Mouse (Mus musculus) neural tube, embryonic 11.5 days (tissue): ENCODE data around the gene Fcgr2b. TPM values are rescaled to one million over a fixed set of nuclear protein-coding genes. Genes with fewer than 3 reads are reported as not detected.
"Not testable (repeated sequence)": the region's sequence is repeated elsewhere in the genome, so short reads cannot be mapped to it uniquely, and the experiment has no call there.

ENCODE experiments used
- ATAC-seq: fragments of 200-750 bp; cut with Nextera tagmentation; 2 replicates; pipeline ENCODE4 v1.8.0; 2017; ENCODE audit warnings: moderate number of reproducible peaks, mild to moderate bottlenecking, moderate TSS enrichment, moderate library complexity; ENCODE audit not compliant: insufficient read depth, low FRiP score, low TSS enrichment
- DNase-seq: peaks from one replicate; pipeline ENCODE4 v3.0.0-alpha.2; 2015; ENCODE audit warnings: low spot score
- H3K27ac ChIP-seq: fragments of 300-500 bp; sonication (generic); 2 replicates; pipeline ENCODE4 v1.5.1; 2014; ENCODE audit warnings: low read depth, mild to moderate bottlenecking, low read length
- H3K27me3 ChIP-seq: fragments of 300-500 bp; sonication (generic); 2 replicates; pipeline ENCODE4 v1.6.1; 2014; ENCODE audit warnings: mild to moderate bottlenecking, low read length, mixed read lengths; ENCODE audit not compliant: control insufficient read depth, insufficient read depth
- H3K36me3 ChIP-seq: fragments of 300-500 bp; sonication (generic); 2 replicates; pipeline ENCODE4 v1.6.1; 2014; ENCODE audit warnings: mild to moderate bottlenecking, low read length, moderate library complexity, mixed read lengths; ENCODE audit not compliant: control insufficient read depth, insufficient read depth
- H3K4me1 ChIP-seq: fragments of 300-500 bp; sonication (generic); 2 replicates; pipeline ENCODE4 v1.6.1; 2014; ENCODE audit warnings: low read length, mixed read lengths; ENCODE audit not compliant: control insufficient read depth, insufficient read depth
- H3K4me2 ChIP-seq: fragments of 300-500 bp; sonication (generic); 2 replicates; pipeline ENCODE4 v1.6.1; 2014; ENCODE audit warnings: low read depth, mild to moderate bottlenecking, moderate library complexity
- H3K4me3 ChIP-seq: fragments of 300-500 bp; sonication (generic); 2 replicates; pipeline ENCODE4 v1.5.1; 2014; ENCODE audit warnings: low read depth, low read length
- H3K9ac ChIP-seq: fragments of 300-500 bp; sonication (generic); 2 replicates; pipeline ENCODE4 v1.6.1; 2014; ENCODE audit warnings: mild to moderate bottlenecking, low read length
- H3K9me3 ChIP-seq: fragments of 300-500 bp; sonication (generic); 2 replicates; pipeline ENCODE4 v1.6.1; 2016; ENCODE audit warnings: low read length; ENCODE audit not compliant: control insufficient read depth
- WGBS: fragments of 180-500 bp; shearing (Covaris S2); extraction: QIAGEN DNeasy Blood & Tissue Kit; methylation state at CpG from one replicate; pipeline ENCODE4 v1.1.7; 2014; 5-methylcytosine and 5-hydroxymethylcytosine counted together
- polyA plus RNA-seq: library from polyadenylated mRNA; unstranded; fragments of >200 nt; fragmentation: Nextera tagmentation; extraction: Ambion mirVana; gene quantifications from 2 replicates; pipeline ENCODE4 v1.2.1, GENCODE M21; 2014

The Fcgr2b gene
- polyA plus RNA-seq, 1 experiment from 2014 or later: not detected

DNA sequence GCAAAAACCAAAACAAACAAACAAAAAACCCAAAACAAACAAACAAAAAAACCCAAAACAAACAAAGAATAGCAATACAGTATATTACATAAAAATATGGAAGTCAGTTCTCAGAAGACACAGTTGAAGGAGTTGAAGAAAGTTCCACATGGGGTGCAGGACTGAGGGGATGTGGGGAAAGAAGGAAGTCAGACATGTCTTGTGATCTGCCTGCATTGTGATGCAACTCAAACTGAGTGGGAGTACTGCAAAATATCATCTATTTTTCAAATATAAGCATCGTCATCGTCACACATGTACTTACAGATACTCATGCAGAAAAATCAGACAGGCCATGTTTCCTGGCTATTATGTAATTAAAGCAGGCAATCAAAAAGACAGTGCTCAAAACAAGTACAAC, 23.2 kb downstream of the Fcgr2b start:
- WGBS: 95% methylated on average over 2 of the region's 2 CpGs
- no peaks in the 10 kb centered on the region for H3K36me3 ChIP-seq
- H3K27me3 ChIP-seq: no peaks in the 10 kb centered on the region

DNA sequence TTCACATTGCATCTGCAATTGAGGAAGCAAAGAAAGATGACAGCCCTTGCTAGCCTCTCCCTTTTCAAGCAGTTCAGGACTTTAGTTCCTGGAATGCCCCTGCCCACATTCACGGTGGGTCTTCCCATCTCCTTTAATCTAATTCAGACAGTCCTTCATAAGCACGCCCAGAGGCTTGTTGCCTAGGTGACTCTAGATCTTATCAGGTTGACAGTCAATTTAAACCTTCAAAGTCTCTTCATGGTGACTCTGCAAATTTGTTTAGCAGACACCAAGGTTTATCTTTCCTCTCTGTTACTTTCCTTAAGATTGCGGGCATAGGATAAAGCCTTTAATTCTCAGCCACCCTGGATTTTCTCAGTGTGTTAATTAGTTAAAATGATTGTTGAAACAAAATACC, 25.6 kb downstream of the Fcgr2b start:
- no peak overlapping the region for H3K9ac ChIP-seq
- DNase-seq (no peak), ATAC-seq (no peak)
- no peaks in the 10 kb centered on the region for H3K36me3 ChIP-seq
- no peaks in the 10 kb centered on the region for H3K9me3 ChIP-seq
- H3K27ac ChIP-seq: no peak overlapping the region
- 74% methylated on average over 3 of the region's 3 CpGs for WGBS
- no peak overlapping the region for H3K4me3 ChIP-seq
- H3K27me3 ChIP-seq: no peaks in the 10 kb centered on the region
- H3K4me1 ChIP-seq: no peaks in the 10 kb centered on the region
- H3K4me2 ChIP-seq: no peak overlapping the region

More for the DNA sequence above, 23.2 kb downstream of the Fcgr2b start:
- Histone ChIP-seq H3K4me2 (no peak overlapping the region), H3K9ac (no peak overlapping the region), H3K27ac (no peak overlapping the region), H3K4me3 (no peak overlapping the region), H3K9me3 (no peaks in the 10 kb centered on the region), H3K4me1 (no peaks in the 10 kb centered on the region)
- ATAC-seq: no peak
- no peak for DNase-seq

DNA sequence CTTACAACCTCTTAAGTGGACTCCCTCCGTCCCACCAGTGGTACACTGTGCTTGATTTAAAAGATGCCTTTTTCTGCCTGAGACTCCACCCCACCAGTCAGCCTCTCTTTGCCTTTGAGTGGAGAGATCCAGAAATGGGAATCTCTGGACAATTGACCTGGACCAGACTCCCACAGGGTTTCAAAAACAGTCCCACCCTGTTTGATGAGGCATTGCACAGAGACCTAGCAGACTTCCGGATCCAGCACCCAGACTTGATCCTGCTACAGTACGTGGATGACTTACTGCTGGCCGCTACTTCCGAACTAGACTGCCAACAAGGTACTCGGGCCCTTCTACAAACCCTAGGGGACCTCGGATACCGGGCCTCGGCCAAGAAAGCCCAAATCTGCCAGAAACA, 31.4 kb downstream of the Fcgr2b start:
- not testable (repeated sequence) for ATAC-seq, H3K27ac ChIP-seq, H3K27me3 ChIP-seq

DNA sequence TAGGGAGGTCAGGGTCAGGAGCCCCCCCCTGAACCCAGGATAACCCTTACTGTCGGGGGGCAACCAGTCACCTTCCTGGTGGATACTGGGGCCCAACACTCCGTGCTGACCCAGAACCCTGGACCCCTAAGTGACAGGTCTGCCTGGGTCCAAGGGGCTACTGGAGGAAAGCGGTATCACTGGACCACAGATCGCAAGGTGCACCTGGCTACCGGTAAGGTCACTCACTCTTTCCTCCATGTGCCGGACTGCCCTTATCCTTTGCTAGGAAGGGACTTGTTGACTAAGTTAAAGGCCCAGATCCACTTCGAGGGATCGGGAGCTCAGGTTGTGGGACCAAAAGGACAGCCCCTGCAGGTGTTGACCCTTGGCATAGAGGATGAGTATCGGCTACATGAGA, 32.2 kb downstream of the Fcgr2b start:
- WGBS: 89% methylated on average over 9 of the region's 9 CpGs
- H3K9ac ChIP-seq, H3K4me1 ChIP-seq, H3K27me3 ChIP-seq, H3K9me3 ChIP-seq, H3K4me3 ChIP-seq, DNase-seq, ATAC-seq, H3K36me3 ChIP-seq, H3K4me2 ChIP-seq, H3K27ac ChIP-seq: not testable (repeated sequence)

More for the DNA sequence above, 31.4 kb downstream of the Fcgr2b start:
- not testable (repeated sequence) for DNase-seq, H3K9me3 ChIP-seq, H3K4me2 ChIP-seq, H3K4me3 ChIP-seq, H3K9ac ChIP-seq, H3K4me1 ChIP-seq, H3K36me3 ChIP-seq
- 80% methylated on average over 3 of the region's 9 CpGs for WGBS

DNA sequence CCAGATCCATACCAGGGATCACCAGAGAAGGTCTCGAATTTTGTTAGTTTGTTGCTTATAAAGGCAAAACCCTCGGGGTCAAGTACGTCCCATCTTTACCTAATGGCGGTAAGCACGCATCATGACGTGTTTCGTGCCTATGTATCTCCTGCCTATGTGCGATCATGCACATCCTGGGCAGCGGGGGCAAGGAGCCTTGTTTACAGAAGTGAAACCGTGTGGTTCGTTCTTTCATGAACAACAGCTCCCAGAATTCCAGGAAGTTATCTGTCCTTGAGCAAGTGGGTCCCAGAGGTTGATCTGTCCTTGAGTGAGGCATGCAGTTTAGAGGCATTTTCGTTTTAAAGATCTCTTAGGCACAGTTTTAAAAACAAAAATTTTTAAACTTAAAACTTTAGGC, 37.1 kb downstream of the Fcgr2b start:
- Histone ChIP-seq H3K4me2 (no peak overlapping the region), H3K4me3 (no peak overlapping the region), H3K27me3 (no peaks in the 10 kb centered on the region), H3K27ac (no peak overlapping the region), H3K4me1 (no peaks in the 10 kb centered on the region), H3K36me3 (no peaks in the 10 kb centered on the region), H3K9ac (no peak overlapping the region), H3K9me3 (no peaks in the 10 kb centered on the region)
- no peak for ATAC-seq
- 91% methylated on average over 12 of the region's 12 CpGs for WGBS
- no peak for DNase-seq

DNA sequence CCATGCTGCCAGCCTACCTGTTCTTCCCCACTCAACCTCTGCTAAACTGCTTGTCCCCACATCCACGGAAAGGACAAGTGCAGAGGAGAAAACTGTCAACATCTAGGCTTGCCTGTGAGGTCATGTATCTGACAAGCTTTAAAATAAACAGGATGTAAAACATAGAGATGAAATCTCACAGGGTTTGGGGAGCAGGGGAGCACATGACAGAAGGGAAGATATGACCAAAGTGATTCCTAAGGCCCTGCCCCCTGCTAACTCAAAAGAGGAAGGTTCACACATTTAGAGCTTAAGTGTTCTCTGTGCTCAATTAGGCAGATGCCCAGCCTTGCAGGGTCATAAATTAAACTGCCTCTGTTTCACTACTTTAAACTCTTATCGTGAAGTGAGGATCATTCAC, 42.0 kb downstream of the Fcgr2b start:
- Histone ChIP-seq H3K36me3 (no peaks in the 10 kb centered on the region), H3K27ac (no peak overlapping the region), H3K4me1 (no peaks in the 10 kb centered on the region), H3K4me2 (no peak overlapping the region), H3K4me3 (no peak overlapping the region), H3K27me3 (no peaks in the 10 kb centered on the region), H3K9me3 (no peaks in the 10 kb centered on the region), H3K9ac (no peak overlapping the region)
- DNase-seq: no peak
- no peak for ATAC-seq
- 62% methylated on average over 2 of the region's 2 CpGs for WGBS

DNA sequence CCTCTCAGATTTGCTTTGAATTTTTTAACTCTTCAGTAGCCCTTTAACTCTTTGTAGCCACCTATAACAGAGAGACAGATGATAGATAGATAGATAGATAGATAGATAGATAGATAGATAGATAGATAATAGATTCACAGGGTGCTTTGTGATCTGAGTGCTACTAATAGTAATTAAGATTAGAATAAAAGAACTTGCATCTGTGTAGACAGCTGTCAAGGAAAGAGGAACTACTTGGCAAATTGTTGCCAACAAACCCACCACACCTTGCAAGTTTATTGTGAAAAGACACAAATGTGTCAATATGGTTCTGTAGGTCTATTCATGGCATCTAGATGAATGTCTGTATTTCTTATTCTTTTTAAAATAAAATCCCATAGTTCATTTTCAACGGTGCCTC, 42.4 kb downstream of the Fcgr2b start:
- H3K27ac ChIP-seq: no peak overlapping the region
- H3K4me3 ChIP-seq: no peak overlapping the region
- H3K27me3 ChIP-seq: no peaks in the 10 kb centered on the region
- no peak for ATAC-seq
- no peak for DNase-seq
- H3K36me3 ChIP-seq: no peaks in the 10 kb centered on the region
- no peak overlapping the region for H3K9ac ChIP-seq
- H3K4me1 ChIP-seq: no peaks in the 10 kb centered on the region
- WGBS: 86% methylated on average over 1 of the region's 1 CpGs
- no peaks in the 10 kb centered on the region for H3K9me3 ChIP-seq
- no peak overlapping the region for H3K4me2 ChIP-seq

DNA sequence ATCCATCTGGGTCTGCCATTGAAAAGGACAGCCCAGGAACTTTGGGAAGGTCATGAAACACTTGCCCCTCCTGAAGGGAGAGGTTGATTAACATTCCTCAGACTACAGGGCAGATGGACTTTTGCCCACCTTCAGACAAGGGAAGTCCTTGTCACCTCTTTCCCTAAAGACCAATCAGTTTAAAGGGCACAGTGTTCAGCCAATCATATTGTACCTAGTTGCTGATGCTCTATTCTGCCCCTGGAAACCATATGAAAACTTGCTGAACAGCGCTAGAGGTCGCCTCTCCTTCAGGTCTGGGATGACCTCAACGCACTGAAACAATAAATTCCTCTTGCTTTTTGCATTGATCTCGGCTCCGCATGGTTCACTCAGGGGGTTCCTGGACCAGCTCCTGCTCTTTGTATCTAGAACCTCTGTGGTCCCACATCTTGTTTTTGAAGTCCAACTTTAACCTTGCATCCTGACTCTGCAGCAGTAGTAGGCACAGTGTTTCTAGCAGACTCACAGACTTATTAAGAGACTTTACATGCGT, 42.9 kb downstream of the Fcgr2b start:
- Histone ChIP-seq H3K27ac (no peak overlapping the region), H3K27me3 (no peaks in the 10 kb centered on the region), H3K9ac (no peak overlapping the region), H3K9me3 (no peaks in the 10 kb centered on the region), H3K36me3 (no peaks in the 10 kb centered on the region), H3K4me1 (no peaks in the 10 kb centered on the region), H3K4me3 (no peak overlapping the region), H3K4me2 (no peak overlapping the region)
- DNase-seq (no peak), ATAC-seq (no peak)
- 72% methylated on average over 6 of the region's 6 CpGs for WGBS

DNA sequence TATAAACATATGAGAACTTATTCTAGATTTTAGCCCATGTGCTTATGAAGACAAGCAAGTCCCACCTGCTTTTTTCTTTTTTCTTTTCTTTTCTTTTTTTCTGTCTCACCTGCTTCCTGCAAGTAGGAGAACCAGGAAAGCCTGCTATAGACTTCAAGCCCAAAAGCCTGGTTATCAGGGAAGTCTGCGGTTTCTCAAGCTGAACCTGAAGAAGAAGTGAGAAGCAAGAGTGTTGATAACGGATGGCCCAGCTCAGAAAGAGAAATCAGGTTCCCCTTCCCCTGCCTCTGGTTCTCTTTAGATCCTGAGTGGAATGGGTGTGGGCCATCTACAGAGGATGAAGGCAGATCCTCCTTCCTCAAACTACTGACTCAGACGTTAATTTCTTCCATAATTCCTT, 44.3 kb downstream of the Fcgr2b start:
- DNase-seq (no peak), ATAC-seq (no peak)
- H3K9me3 ChIP-seq: no peaks in the 10 kb centered on the region
- H3K9ac ChIP-seq: no peak overlapping the region
- no peak overlapping the region for H3K4me2 ChIP-seq
- H3K4me3 ChIP-seq: no peak overlapping the region
- no peaks in the 10 kb centered on the region for H3K4me1 ChIP-seq
- 87% methylated on average over 3 of the region's 3 CpGs for WGBS
- H3K27me3 ChIP-seq: no peaks in the 10 kb centered on the region
- H3K27ac ChIP-seq: no peak overlapping the region
- H3K36me3 ChIP-seq: no peaks in the 10 kb centered on the region
